Mouse (Mus musculus): ENCODE data around the gene Egfl8. TPM values are rescaled to one million over a fixed set of nuclear protein-coding genes. Genes with fewer than 3 reads are reported as not detected.

The Egfl8 gene
- total RNA-seq, 2 experiments from 2014 or later: 4.3 to 8.7 TPM

DNA sequence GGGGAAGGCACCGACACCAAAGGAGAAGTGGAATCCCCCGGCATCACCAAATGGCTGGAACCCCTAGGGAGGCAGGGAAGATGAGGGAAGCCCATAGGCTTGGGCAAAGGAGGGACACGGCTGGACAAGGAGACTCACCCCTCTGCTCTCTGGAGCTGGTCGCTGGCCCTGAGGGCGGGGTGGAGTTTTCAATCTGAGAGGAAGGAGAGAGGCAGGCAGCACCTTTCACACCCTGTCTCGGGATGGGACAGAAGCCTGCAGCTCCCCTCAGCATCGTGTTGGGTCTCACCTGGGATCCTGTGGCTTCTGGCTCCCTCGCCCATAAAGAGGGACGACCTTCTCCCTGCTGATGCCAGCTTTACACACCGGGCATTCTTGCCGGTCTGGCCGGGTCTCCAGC, 14.0 kb downstream of the Egfl8 start:
- no peak for DNase-seq (ENCODE audit: low spot score in 2 of 2)

GRCm38 (mm10) chr17:34599891-34600290, 15.9 kb downstream of the Egfl8 start:
- DNase-seq (ENCODE audit: low spot score in 2 of 2): no peak

GRCm38 (mm10) chr17:34597566-34598095, 18.1 kb downstream of the Egfl8 start, which contains the start of gene Ager:
Ager (plus strand) TSS chr17:34597862.
- DNase-seq (ENCODE audit: low spot score in 2 of 2): no peak

DNA sequence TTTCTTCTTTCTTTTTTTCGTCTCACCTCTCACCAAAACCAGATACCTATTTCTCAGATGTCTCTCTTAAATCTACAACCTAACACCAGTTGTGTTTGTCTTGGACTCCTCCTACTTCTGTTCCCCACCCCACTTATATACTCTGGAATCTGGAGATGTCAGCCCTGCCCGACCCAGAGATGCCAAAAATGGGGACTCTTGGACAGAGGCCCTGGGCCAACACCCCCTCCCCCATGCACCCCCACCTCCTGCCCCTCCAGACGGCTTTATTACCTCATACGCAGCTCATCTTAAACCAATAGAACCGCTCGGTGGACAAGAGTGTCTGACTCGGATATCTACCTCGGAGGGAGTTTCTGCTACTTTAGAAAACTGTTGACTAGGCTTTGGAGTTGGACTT, 19.7 kb downstream of the Egfl8 start:
- DNase-seq (ENCODE audit: low spot score in 2 of 2): no peak

DNA sequence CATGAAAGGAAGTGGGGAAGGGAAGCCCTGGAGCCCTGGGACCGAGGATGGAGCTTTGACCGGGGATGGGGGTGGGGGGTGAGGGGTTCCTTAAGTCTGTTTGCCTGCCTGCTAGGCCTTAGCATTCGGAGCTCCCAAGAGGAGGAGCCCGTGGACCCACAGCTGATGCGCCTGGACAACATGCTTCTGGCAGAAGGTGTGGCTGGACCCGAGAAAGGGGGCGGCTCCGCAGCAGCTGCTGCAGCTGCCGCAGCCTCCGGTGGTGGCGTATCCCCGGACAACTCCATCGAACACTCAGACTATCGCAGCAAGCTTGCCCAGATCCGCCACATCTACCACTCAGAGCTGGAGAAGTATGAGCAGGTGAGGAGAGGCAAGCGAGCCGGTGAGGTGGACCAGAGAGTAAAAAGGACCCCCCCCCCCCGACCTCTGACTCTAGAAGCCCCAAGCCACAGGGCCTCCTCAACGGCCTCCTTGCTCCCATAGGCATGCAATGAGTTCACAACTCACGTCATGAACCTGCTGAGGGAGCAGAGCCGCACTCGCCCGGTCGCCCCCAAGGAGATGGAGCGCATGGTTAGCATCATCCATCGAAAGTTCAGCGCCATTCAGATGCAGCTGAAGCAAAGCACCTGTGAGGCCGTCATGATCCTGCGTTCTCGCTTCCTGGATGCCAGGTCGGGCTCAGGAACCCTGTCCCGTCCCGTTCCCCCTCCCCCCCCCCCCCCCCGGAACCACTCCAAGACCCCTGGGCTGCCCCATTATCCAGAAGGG, 21.8 kb downstream of the Egfl8 start:
- DNase-seq (ENCODE audit: low spot score in 2 of 2): no peak

DNA sequence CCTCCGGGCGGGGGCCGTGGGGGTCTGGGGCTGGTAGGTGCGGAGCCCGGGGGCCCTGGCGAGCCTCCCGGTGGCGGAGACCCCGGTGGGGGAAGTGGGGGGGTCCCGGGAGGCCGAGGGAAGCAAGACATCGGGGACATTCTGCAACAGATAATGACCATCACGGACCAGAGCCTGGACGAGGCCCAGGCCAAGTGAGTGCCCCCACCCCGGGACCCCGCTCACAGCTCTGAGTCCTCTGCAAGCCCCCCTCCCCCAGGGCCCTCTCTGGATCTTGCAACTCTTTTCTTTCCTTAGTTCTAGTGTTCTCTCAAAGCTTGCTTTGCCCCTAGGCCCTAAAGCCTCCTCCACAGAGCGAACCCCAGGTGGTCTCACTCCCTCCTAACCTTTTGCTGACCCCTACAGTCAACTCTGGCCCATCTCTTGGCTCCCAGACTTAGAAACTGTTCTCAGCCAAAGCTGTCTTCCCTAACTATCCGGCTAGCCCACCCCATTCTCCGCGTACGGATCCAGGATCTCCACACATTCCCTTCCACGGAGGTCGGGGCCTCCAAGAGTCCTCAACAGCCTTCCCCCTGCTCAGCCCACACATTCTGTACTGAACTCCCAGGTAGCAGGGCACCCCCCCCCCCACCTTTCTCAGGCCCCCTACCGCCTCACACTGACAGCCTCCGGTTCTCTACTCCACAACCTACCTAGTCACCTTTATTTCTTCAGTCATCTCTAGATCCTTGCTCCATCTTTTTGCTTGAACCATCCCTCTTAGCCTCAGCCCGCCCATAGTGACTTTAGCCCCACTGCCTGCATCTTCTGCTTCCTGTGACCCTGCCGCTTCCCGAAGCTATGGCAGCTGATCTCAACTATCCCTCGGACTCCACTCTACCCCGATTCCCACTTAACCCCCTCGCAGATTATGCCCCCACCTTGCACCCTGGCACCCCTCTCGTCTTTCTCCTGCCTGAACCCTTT, 22.9 kb downstream of the Egfl8 start:
- no peak for DNase-seq (ENCODE audit: low spot score in 2 of 2)

DNA sequence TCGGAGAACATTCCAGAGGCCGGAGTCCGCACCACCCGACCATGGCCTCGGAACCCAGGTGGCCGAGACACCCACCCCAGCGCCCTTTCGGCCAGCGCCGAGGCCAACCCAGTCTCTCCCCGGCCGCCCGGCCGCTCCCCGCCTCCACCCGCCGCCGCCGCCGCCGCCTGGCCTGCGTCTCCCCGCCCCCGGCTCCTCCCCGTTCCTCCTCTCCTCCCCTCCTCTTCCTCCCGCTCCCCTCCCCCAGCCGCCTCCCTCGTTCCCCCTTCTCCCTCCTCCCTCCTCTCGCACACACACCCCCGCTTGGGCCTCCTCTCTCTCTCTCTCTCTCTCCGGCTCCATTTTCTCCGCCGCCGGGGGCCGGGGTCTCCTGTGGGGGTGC, 23.8 kb downstream of the Egfl8 start:
- peak; percentile 69 to 82 for DNase-seq (ENCODE audit: low spot score in 2 of 2)

- no peak for DNase-seq (ENCODE audit: low spot score in 2 of 2)
These were observed 24.5 kb downstream of the Egfl8 start, which contains the start of gene Pbx2 for GRCm38 (mm10) chr17:34591029-34591993. Pbx2 (plus strand) TSS chr17:34591266.

- DNase-seq (ENCODE audit: low spot score in 2 of 2): peak in 1 of 2 experiments; percentile 10
These were observed 25.4 kb downstream of the Egfl8 start for GRCm38 (mm10) chr17:34590154-34590987.

DNA sequence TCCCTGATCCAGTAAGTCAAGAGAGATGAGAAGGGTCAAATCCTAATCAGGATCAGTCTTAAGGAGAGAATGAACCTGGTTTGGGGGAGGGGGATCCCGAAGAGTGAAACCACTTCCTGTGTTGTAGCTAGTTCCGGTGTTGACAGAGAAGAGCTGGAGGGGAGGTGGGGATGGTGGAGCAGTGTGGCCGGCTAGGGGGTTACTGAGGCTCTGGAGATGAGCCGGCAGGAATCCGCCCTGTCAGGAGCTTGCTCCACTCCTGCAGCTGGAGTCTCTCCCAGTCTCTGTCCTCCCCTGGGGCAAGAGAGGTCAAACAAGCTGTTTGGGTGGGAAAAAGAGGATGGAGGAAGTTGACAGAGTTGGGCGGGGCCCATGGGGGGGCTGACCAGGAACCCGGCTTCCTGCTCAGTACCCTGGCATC, 26.1 kb downstream of the Egfl8 start, which contains the start of gene Gpsm3:
Gene Gpsm3, plus strand, starts transcription at position 126 of the 421 bp plus-strand sequence.
- DNase-seq (ENCODE audit: low spot score in 2 of 2): no peak

DNA sequence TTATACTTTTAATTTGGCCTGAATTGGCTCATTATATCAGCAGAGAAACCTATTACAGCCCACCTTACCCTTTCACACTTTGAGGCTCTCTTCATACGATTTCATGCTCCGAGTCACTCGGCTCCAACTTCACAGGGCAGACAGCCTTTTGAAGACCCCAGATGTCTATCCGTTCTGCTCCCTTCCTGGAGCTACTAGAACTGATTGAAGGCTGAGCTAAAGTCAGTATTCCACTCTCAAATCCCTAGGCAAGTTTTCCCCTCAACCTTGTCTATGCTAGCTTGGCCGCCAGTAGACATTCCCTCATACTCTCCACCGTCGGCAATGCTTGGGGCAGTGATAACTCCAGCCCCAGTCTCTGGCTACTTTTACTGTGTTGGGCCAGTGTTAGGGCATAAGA, 26.6 kb downstream of the Egfl8 start:
- DNase-seq (ENCODE audit: low spot score in 2 of 2): no peak

GRCm38 (mm10) chr17:34588767-34589166, 27.0 kb downstream of the Egfl8 start:
- no peak for DNase-seq (ENCODE audit: low spot score in 2 of 2)

DNA sequence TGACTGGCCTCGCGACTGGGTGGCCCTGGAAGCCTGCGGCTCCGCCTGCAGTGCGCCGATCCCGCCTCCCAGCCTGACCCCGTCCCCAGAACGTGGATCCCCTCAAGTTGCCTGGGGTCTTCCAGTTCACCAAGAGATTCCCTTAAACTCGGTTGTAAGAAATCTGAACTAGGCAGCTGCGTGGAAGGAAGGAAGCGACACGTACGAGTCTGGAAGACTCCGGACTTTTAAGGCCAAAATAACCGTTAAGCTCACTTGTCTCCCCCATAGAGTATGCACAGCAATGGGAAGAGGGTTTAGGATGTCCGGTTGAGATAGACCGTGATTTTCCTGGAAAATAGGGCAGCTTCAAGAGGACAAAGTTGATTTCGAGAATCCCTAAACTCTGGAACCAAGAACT, 28.0 kb downstream of the Egfl8 start:
- no peak for DNase-seq (ENCODE audit: low spot score in 2 of 2)

DNA sequence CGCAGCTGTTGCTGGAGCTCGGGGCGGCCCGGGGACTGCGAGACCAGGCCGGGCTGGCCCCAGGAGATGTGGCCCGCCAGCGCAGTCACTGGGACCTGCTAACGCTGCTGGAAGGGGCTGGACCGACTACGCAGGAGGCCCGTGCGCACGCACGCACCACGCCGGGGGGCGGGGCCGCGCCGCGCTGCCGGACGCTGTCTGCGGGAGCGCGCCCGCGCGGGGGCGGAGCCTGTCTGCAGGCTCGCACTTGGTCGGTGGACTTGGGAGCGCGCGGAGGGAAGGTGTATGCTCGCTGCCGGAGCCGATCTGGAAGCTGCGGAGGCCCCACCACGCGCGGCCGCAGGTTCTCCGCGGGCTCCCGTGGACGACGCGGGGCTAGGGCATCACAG, 28.4 kb downstream of the Egfl8 start:
- peak; percentile 97 to 99 for DNase-seq (ENCODE audit: low spot score in 2 of 2)

GRCm38 (mm10) chr17:34586796-34587422, 28.9 kb downstream of the Egfl8 start:
- peak; percentile 86 to 92 for DNase-seq (ENCODE audit: low spot score in 2 of 2)

GRCm38 (mm10) chr17:34585877-34586771, 29.6 kb downstream of the Egfl8 start:
- DNase-seq (ENCODE audit: low spot score in 2 of 2): no peak

- no peak for DNase-seq (ENCODE audit: low spot score in 2 of 2)
These were observed 30.6 kb downstream of the Egfl8 start for GRCm38 (mm10) chr17:34585121-34585520.

DNA sequence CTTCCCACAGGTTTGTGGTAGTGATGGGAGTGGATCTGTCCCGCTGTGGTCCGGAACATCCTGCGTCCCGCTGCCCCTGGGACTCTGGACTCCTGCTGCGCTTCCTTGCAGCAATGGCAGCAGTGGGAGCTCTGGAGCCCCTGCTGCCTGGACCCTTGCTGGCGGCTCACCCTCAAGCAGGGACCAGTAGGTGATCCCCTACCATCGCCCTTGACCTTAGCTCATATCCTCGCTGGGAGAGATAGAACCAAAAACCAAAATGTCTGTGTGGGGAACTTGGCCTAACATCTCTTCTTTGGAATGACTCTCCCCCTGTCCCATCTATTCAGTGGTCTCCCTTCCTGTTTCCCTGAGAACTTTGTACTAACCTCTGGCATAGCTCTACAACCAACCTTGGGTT, 32.0 kb downstream of the Egfl8 start:
- no peak for DNase-seq (ENCODE audit: low spot score in 2 of 2)
